Mouse (Mus musculus) liver, embryonic 14.5 days (tissue): ENCODE results near the gene Aloxe3. TPM values are rescaled to one million over a fixed set of nuclear protein-coding genes. Genes with fewer than 3 reads are reported as not detected.

Experiments
- ATAC-seq: fragments of 200-750 bp; cut with Nextera tagmentation; 2 replicates; pipeline ENCODE4 v1.8.0; 2017; ENCODE audit warnings: moderate number of reproducible peaks, mild to moderate bottlenecking, moderate library complexity; ENCODE audit not compliant: insufficient read depth
- DNase-seq, 3 experiments: peaks; one replicate each; pipeline ENCODE4 v3.0.0-alpha.2; 2012 to 2013; ENCODE audit warnings: low read depth in 3 of 3, low spot score in 3 of 3
- H3K27ac ChIP-seq: fragments of 300-500 bp; sonication (generic); 2 replicates; pipeline ENCODE4 v1.5.1; 2014; ENCODE audit warnings: moderate library complexity, mild to moderate bottlenecking, control low read depth, inconsistent platforms
- H3K27me3 ChIP-seq: fragments of 300-500 bp; sonication (generic); 2 replicates; pipeline ENCODE4 v1.6.1; 2014; ENCODE audit warnings: mild to moderate bottlenecking, low read length, moderate library complexity; ENCODE audit not compliant: control insufficient read depth, insufficient read depth
- H3K36me3 ChIP-seq: fragments of 300-500 bp; sonication (generic); replicated peaks from 2 replicates; pipeline ENCODE4 v1.6.1; 2014; ENCODE audit warnings: low read depth; ENCODE audit not compliant: control insufficient read depth, insufficient read depth
- H3K4me1 ChIP-seq, 2 experiments: fragments of 200-500 bp in 1 of 2; fragments of 300-500 bp in 1 of 2; sonication (generic) in 1 of 2; replicated peaks; 2 replicates each; pipeline ENCODE4 v1.6.1; 2012 to 2014; ENCODE audit warnings: antibody characterized with exemption in 1 of 2, inconsistent platforms in 1 of 2, low read length in 1 of 2; ENCODE audit not compliant: control insufficient read depth in 2 of 2, insufficient read depth in 2 of 2
- H3K4me2 ChIP-seq: fragments of 300-500 bp; sonication (generic); 2 replicates; pipeline ENCODE4 v1.6.1; 2014; ENCODE audit warnings: low read depth, mild to moderate bottlenecking, control low read depth, moderate library complexity
- H3K4me3 ChIP-seq, 2 experiments: fragments of 200-500 bp in 1 of 2; fragments of 300-500 bp in 1 of 2; sonication (generic) in 1 of 2; 2 replicates each; pipeline ENCODE4 v1.5.1; 2012 to 2014; ENCODE audit warnings: low read depth in 2 of 2, low read length in 2 of 2, mild to moderate bottlenecking in 2 of 2, control low read depth in 1 of 2, inconsistent platforms in 1 of 2, moderate library complexity in 1 of 2; ENCODE audit not compliant: insufficient read depth in 1 of 2
- H3K9ac ChIP-seq: fragments of 300-500 bp; sonication (generic); replicated peaks from 2 replicates; pipeline ENCODE4 v1.6.1; 2014; ENCODE audit warnings: mild to moderate bottlenecking, control low read depth, moderate library complexity
- H3K9me3 ChIP-seq: fragments of 300-500 bp; sonication (generic); 2 replicates; pipeline ENCODE4 v1.6.1; 2016; ENCODE audit warnings: low read length, mixed read lengths; ENCODE audit not compliant: control insufficient read depth
- CTCF ChIP-seq: IDR thresholded peaks from 2 replicates; pipeline ENCODE4 v1.5.1; 2016; ENCODE audit warnings: antibody characterized with exemption, low read depth, control low read depth
- EP300 ChIP-seq: IDR thresholded peaks from 2 replicates; pipeline ENCODE4 v1.6.1; 2016; ENCODE audit warnings: antibody characterized with exemption, low read depth
- WGBS: fragments of 180-500 bp; shearing (Covaris S2); extraction: QIAGEN DNeasy Blood & Tissue Kit; methylation state at CpG from one replicate; pipeline ENCODE4 v1.1.7; 2014; ENCODE audit not compliant: insufficient replicate concordance; 5-methylcytosine and 5-hydroxymethylcytosine counted together
- polyA plus RNA-seq, 2 experiments: library from polyadenylated mRNA; depleted of rRNA in 1 of 2; stranded (reverse) in 1 of 2; unstranded in 1 of 2; fragments of >200 nt; fragmentation: Nextera tagmentation in 1 of 2; extraction: Ambion mirVana in 1 of 2; gene quantifications; 2 replicates each; pipeline versions ENCODE4 v1.2.1 to v1.2.3; 2012 to 2014

The Aloxe3 gene
- polyA plus RNA-seq, 2 experiments, result 0.15 to 0.38 TPM

- Histone ChIP-seq H3K9ac (no peak overlapping the region; the same call in 1 of the 2 replicates), H3K27me3 (peaks cover 15% of the 10 kb centered on the region), H3K4me2 (peak overlapping the region; percentile 97), H3K4me1 (peaks cover 8 to 13% of the 10 kb centered on the region in 2 experiments), H3K9me3 (no peaks in the 10 kb centered on the region), H3K4me3 (peak overlapping the region in 1 of 2 experiments; percentile 73; a peak in 2 of 4 replicates), H3K27ac (no peak overlapping the region), H3K36me3 (no peaks in the 10 kb centered on the region)
- no peak for DNase-seq
- TF ChIP-seq CTCF (no peak), EP300 (no peak)
- 44% methylated on average over 2 of the region's 2 CpGs for WGBS
- no peak for ATAC-seq
Observed at GRCm38 (mm10) chr11:69126706-69127095, 1.0 kb downstream of the Aloxe3 start.

- ATAC-seq, result no peak
- no peak overlapping the region for H3K27ac ChIP-seq
- WGBS, result 27% methylated on average over 8 of the region's 8 CpGs
Observed at GRCm38 (mm10) chr11:69128426-69129122, 2.9 kb downstream of the Aloxe3 start.

DNA sequence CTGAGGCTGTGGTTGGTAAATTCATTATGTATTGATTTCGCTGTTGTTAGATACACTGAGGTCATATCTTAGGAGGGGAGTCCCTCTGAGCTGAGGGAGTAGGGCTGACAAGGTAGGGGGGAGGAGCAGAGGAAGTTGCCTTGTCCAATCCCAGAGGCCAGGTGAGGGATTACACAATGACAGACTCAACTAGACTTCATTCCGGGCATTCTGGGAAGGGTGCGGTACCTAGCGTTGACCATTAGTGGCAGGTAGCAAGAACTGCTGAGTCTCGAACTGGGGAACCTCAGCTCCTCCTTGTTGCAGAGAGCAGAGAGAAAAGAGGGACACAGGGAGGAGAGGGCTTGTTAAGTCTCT lies 7.8 kb downstream of the Aloxe3 start:
- WGBS, result 43% methylated on average over 5 of the region's 5 CpGs
- DNase-seq, result no peak
- H3K27me3 ChIP-seq, result no peaks in the 10 kb centered on the region
- H3K9ac ChIP-seq, result no peak overlapping the region
- TF ChIP-seq CTCF (no peak), EP300 (no peak)
- H3K9me3 ChIP-seq, result no peaks in the 10 kb centered on the region
- no peaks in the 10 kb centered on the region for H3K36me3 ChIP-seq
- H3K27ac ChIP-seq, result no peak overlapping the region
- peaks cover 0 to 2% of the 10 kb centered on the region in 2 experiments; a peak in 2 of 4 replicates for H3K4me1 ChIP-seq
- H3K4me3 ChIP-seq, result no peak overlapping the region
- H3K4me2 ChIP-seq, result peak overlapping the region; percentile 68
- ATAC-seq, result no peak

More at GRCm38 (mm10) chr11:69128426-69129122, 2.9 kb downstream of the Aloxe3 start:
- Histone ChIP-seq H3K4me3 (no peak overlapping the region), H3K36me3 (no peaks in the 10 kb centered on the region), H3K4me2 (no peak overlapping the region), H3K9ac (no peak overlapping the region), H3K27me3 (no peaks in the 10 kb centered on the region; the same call in 1 of the 2 replicates), H3K4me1 (peaks cover 0 to 11% of the 10 kb centered on the region in 2 experiments; a peak in 3 of 4 replicates), H3K9me3 (no peaks in the 10 kb centered on the region)
- DNase-seq, result no peak
- TF ChIP-seq EP300 (no peak), CTCF (no peak)

- ATAC-seq, result peak; percentile 40; the same call in 1 of the 2 replicates
- Histone ChIP-seq H3K9me3 (no peaks in the 10 kb centered on the region), H3K9ac (no peak overlapping the region; the same call in 1 of the 2 replicates), H3K27me3 (no peaks in the 10 kb centered on the region), H3K4me2 (peak overlapping the region; percentile 68), H3K4me3 (peak overlapping the region; percentile 31 to 41), H3K27ac (no peak overlapping the region), H3K4me1 (peaks cover 0 to 2% of the 10 kb centered on the region in 2 experiments; a peak in 2 of 4 replicates), H3K36me3 (no peaks in the 10 kb centered on the region)
- WGBS, result 5% methylated on average over 34 of the region's 34 CpGs
- no peak for TF ChIP-seq EP300
- TF ChIP-seq CTCF, result peak; percentile 60
- DNase-seq, result no peak
Observed at GRCm38 (mm10) chr11:69133923-69134621, 8.4 kb downstream of the Aloxe3 start.

- Histone ChIP-seq H3K27ac (no peak overlapping the region), H3K27me3 (no peaks in the 10 kb centered on the region), H3K4me2 (peak overlapping the region; percentile 68), H3K36me3 (no peaks in the 10 kb centered on the region), H3K9me3 (no peaks in the 10 kb centered on the region), H3K4me1 (peaks cover 0 to 2% of the 10 kb centered on the region in 2 experiments; a peak in 2 of 4 replicates), H3K9ac (no peak overlapping the region; the same call in 1 of the 2 replicates), H3K4me3 (peak overlapping the region in 1 of 2 experiments; percentile 41; a peak in 1 of 4 replicates)
- WGBS, result 49% methylated on average over 8 of the region's 8 CpGs
- DNase-seq (no peak), ATAC-seq (no peak)
- TF ChIP-seq EP300 (no peak), CTCF (no peak)
Observed at GRCm38 (mm10) chr11:69134622-69134968, 8.9 kb downstream of the Aloxe3 start.
